Mouse (Mus musculus): ENCODE measurements at regions not wholly inside any gene's neighbourhood (a gene's known extent, or its start where the extent isn't known, plus 50 kb on each side); places are given as distances from the start of the nearest gene placed in this dataset.

- Histone ChIP-seq H3K27ac (ENCODE audit: low read length) (peak overlapping the region; percentile 98), H3K27me3 (ENCODE audit: control insufficient read depth, insufficient read depth, low read length) (no peaks in the 10 kb centered on the region), H3K4me1 (ENCODE audit: control insufficient read depth, insufficient read depth, low read length) (peaks cover 40% of the 10 kb centered on the region), H3K36me3 (ENCODE audit: control insufficient read depth, insufficient read depth) (no peaks in the 10 kb centered on the region), H3K9ac (ENCODE audit: low read length) (peak overlapping the region; percentile 13; the same call in 1 of the 2 replicates), H3K4me3 (ENCODE audit: low read length) (no peak overlapping the region), H3K9me3 (replicated peaks; ENCODE audit: control insufficient read depth, low read length) (no peaks in the 10 kb centered on the region), H3K4me2 (ENCODE audit: low read depth, low read length) (no peak overlapping the region)
- 47% methylated on average over 7 of the region's 7 CpGs for WGBS
- no peak for ATAC-seq (replicated peaks; ENCODE audit: extremely low read depth, insufficient read depth, low FRiP score)
Observed at GRCm38 (mm10) chr16:30735969-30736368, 136.4 kb downstream of the Fam43a start.

DNA sequence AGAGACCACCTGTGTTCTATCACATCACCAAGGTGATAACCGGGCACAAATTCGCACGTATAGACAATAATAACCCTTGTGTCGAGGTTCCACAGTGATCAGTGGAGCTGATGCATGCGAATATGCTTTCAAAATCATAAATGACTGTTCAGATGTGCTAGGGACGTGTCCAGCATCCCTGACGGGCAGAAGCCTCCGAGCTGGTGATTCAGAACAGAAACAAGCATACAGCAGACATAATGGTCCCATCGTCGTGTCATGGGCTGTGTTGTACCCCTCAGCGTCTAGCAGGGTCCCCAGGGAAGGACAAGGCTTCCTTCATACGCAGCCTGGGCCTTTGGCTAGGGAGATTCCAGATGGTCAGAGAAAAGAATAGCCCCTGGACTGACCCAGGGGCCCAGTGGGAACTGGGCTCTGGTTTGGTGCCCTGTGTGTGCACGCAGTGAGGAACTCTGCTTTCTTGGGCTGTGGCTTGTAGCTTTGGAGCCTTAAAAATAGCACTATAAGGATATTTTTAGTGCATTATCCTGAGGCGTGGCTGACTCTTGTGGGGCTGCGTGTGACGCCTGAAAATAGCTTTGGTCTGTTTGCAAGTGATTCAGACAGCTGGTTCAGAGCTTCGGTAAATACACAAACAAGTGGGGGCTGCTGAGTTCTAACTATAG, 137.3 kb downstream of the Fam43a start:
- Histone ChIP-seq H3K9me3 (replicated peaks; ENCODE audit: control insufficient read depth, low read length) (no peaks in the 10 kb centered on the region), H3K27ac (ENCODE audit: low read length) (peak overlapping the region; percentile 98), H3K4me2 (ENCODE audit: low read depth, low read length) (peak overlapping the region; percentile 50), H3K9ac (ENCODE audit: low read length) (peak overlapping the region; percentile 65), H3K4me1 (ENCODE audit: control insufficient read depth, insufficient read depth, low read length) (peaks cover 40% of the 10 kb centered on the region), H3K27me3 (ENCODE audit: control insufficient read depth, insufficient read depth, low read length) (no peaks in the 10 kb centered on the region), H3K4me3 (ENCODE audit: low read length) (no peak overlapping the region), H3K36me3 (ENCODE audit: control insufficient read depth, insufficient read depth) (no peaks in the 10 kb centered on the region)
- WGBS, result 31% methylated on average over 17 of the region's 17 CpGs
- ATAC-seq (replicated peaks; ENCODE audit: extremely low read depth, insufficient read depth, low FRiP score), result peak; percentile 79

DNA sequence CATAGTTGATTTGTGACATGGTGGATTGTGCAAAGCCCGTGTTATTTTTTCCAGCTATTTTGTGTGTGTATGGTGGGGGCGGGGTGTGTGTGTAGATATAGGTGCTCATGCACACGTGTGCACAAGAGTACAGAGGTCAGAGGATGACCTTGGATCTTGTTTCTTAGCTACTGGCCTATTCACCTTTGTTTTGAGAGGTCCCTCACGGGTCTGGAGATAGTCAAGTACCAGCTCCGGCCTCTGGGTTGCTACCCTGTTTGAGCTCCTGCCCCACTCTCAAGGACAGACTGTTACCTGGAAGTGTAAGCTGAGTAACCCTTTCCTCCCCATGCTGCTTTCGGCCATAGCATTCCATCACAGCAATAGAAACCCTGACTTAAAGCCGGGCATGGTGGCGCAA, 138.0 kb downstream of the Fam43a start:
- peak overlapping the region; percentile 50 for H3K4me2 ChIP-seq (ENCODE audit: low read depth, low read length)
- 57% methylated on average over 8 of the region's 8 CpGs for WGBS
- ATAC-seq (replicated peaks; ENCODE audit: extremely low read depth, insufficient read depth, low FRiP score), result no peak
- H3K27ac ChIP-seq (ENCODE audit: low read length), result peak overlapping the region; percentile 98
- no peak overlapping the region for H3K4me3 ChIP-seq (ENCODE audit: low read length)
- H3K4me1 ChIP-seq (ENCODE audit: control insufficient read depth, insufficient read depth, low read length), result peaks cover 40% of the 10 kb centered on the region
- no peaks in the 10 kb centered on the region for H3K27me3 ChIP-seq (ENCODE audit: control insufficient read depth, insufficient read depth, low read length)
- no peaks in the 10 kb centered on the region for H3K36me3 ChIP-seq (ENCODE audit: control insufficient read depth, insufficient read depth)
- H3K9ac ChIP-seq (ENCODE audit: low read length), result peak overlapping the region; percentile 45; the same call in 1 of the 2 replicates
- H3K9me3 ChIP-seq (replicated peaks; ENCODE audit: control insufficient read depth, low read length), result no peaks in the 10 kb centered on the region

- H3K27me3 ChIP-seq (ENCODE audit: control insufficient read depth, insufficient read depth, low read length), result no peaks in the 10 kb centered on the region
- no peak overlapping the region for H3K4me2 ChIP-seq (ENCODE audit: low read depth, low read length)
- H3K9ac ChIP-seq (ENCODE audit: low read length), result no peak overlapping the region
- H3K4me3 ChIP-seq (ENCODE audit: low read length), result no peak overlapping the region
- H3K9me3 ChIP-seq (replicated peaks; ENCODE audit: control insufficient read depth, low read length), result no peaks in the 10 kb centered on the region
- H3K36me3 ChIP-seq (ENCODE audit: control insufficient read depth, insufficient read depth), result no peaks in the 10 kb centered on the region
- ATAC-seq (replicated peaks; ENCODE audit: extremely low read depth, insufficient read depth, low FRiP score), result no peak
- peaks cover 48% of the 10 kb centered on the region for H3K4me1 ChIP-seq (ENCODE audit: control insufficient read depth, insufficient read depth, low read length)
- WGBS, result 66% methylated on average over 7 of the region's 7 CpGs
- no peak overlapping the region for H3K27ac ChIP-seq (ENCODE audit: low read length)
Observed at GRCm38 (mm10) chr16:30739651-30740050, 140.1 kb downstream of the Fam43a start.

DNA sequence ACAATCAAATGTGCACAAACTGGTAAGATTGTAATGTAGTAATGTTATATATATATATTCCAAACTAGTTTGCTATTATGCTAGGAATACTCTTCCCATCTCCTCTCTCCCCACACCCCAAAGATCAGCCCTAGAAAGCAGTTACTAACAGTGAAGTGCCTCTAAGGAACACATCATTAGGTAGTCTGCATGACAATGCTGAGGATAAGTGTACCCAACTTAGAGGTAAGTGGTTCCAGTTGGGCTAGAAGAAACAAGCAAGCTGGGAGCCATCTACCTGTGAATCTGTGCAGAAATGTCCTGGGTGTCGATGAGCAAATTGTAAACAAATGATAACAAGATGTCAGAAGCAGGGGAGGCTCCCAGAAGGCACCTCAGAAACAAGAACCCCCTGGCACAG, 141.7 kb downstream of the Fam43a start:
- 44% methylated on average over 1 of the region's 1 CpGs for WGBS
- ATAC-seq (replicated peaks; ENCODE audit: extremely low read depth, insufficient read depth, low FRiP score), result no peak
- H3K27ac ChIP-seq (ENCODE audit: low read length), result no peak overlapping the region
- H3K9ac ChIP-seq (ENCODE audit: low read length), result no peak overlapping the region
- no peaks in the 10 kb centered on the region for H3K27me3 ChIP-seq (ENCODE audit: control insufficient read depth, insufficient read depth, low read length)
- no peaks in the 10 kb centered on the region for H3K36me3 ChIP-seq (ENCODE audit: control insufficient read depth, insufficient read depth)
- no peak overlapping the region for H3K4me3 ChIP-seq (ENCODE audit: low read length)
- H3K4me2 ChIP-seq (ENCODE audit: low read depth, low read length), result no peak overlapping the region
- H3K9me3 ChIP-seq (replicated peaks; ENCODE audit: control insufficient read depth, low read length), result no peaks in the 10 kb centered on the region
- peaks cover 45% of the 10 kb centered on the region for H3K4me1 ChIP-seq (ENCODE audit: control insufficient read depth, insufficient read depth, low read length)

GRCm38 (mm10) chr16:30742474-30742873, 143.0 kb downstream of the Fam43a start:
- Histone ChIP-seq H3K4me2 (ENCODE audit: low read depth, low read length) (no peak overlapping the region), H3K36me3 (ENCODE audit: control insufficient read depth, insufficient read depth) (no peaks in the 10 kb centered on the region), H3K27ac (ENCODE audit: low read length) (no peak overlapping the region), H3K9me3 (replicated peaks; ENCODE audit: control insufficient read depth, low read length) (no peaks in the 10 kb centered on the region), H3K4me1 (ENCODE audit: control insufficient read depth, insufficient read depth, low read length) (peaks cover 34% of the 10 kb centered on the region), H3K4me3 (ENCODE audit: low read length) (no peak overlapping the region), H3K9ac (ENCODE audit: low read length) (no peak overlapping the region), H3K27me3 (ENCODE audit: control insufficient read depth, insufficient read depth, low read length) (no peaks in the 10 kb centered on the region)
- no peak for ATAC-seq (replicated peaks; ENCODE audit: extremely low read depth, insufficient read depth, low FRiP score)
- 71% methylated on average over 6 of the region's 6 CpGs for WGBS

DNA sequence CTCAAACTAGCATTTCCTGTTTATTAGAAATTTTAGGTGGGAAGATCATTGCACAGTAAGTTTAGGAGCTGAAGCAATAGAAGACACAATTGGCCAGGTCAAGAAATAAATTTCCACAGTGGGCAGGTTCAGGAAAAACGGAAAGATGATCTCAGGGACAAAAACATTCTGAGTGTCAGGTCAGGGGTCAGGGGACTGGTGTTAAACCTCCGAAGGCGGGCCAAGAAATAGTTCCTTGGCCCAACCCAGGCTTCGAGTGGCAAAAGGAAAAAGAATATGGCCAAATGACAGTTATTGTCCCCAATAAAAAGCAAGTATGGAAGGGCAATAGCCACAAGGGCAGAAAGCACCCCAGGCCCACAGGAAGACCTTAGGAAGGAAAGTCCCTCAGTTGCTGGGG, 144.0 kb downstream of the Fam43a start:
- no peaks in the 10 kb centered on the region for H3K27me3 ChIP-seq (ENCODE audit: control insufficient read depth, insufficient read depth, low read length)
- no peak for ATAC-seq (replicated peaks; ENCODE audit: extremely low read depth, insufficient read depth, low FRiP score)
- H3K4me3 ChIP-seq (ENCODE audit: low read length), result no peak overlapping the region
- H3K9ac ChIP-seq (ENCODE audit: low read length), result no peak overlapping the region
- no peak overlapping the region for H3K27ac ChIP-seq (ENCODE audit: low read length)
- H3K4me2 ChIP-seq (ENCODE audit: low read depth, low read length), result no peak overlapping the region
- no peaks in the 10 kb centered on the region for H3K36me3 ChIP-seq (ENCODE audit: control insufficient read depth, insufficient read depth)
- H3K9me3 ChIP-seq (replicated peaks; ENCODE audit: control insufficient read depth, low read length), result no peaks in the 10 kb centered on the region
- peaks cover 26% of the 10 kb centered on the region for H3K4me1 ChIP-seq (ENCODE audit: control insufficient read depth, insufficient read depth, low read length)
- 82% methylated on average over 4 of the region's 4 CpGs for WGBS

- 40% methylated on average over 7 of the region's 7 CpGs for WGBS
- H3K9ac ChIP-seq (ENCODE audit: low read length), result no peak overlapping the region
- peaks cover 20% of the 10 kb centered on the region for H3K4me1 ChIP-seq (ENCODE audit: control insufficient read depth, insufficient read depth, low read length)
- H3K27me3 ChIP-seq (ENCODE audit: control insufficient read depth, insufficient read depth, low read length), result no peaks in the 10 kb centered on the region
- H3K27ac ChIP-seq (ENCODE audit: low read length), result no peak overlapping the region
- ATAC-seq (replicated peaks; ENCODE audit: extremely low read depth, insufficient read depth, low FRiP score), result peak; percentile 59; the same call in 1 of the 2 replicates
- no peak overlapping the region for H3K4me2 ChIP-seq (ENCODE audit: low read depth, low read length)
- H3K9me3 ChIP-seq (replicated peaks; ENCODE audit: control insufficient read depth, low read length), result no peaks in the 10 kb centered on the region
- no peaks in the 10 kb centered on the region for H3K36me3 ChIP-seq (ENCODE audit: control insufficient read depth, insufficient read depth)
- H3K4me3 ChIP-seq (ENCODE audit: low read length), result no peak overlapping the region
Observed at GRCm38 (mm10) chr16:30744237-30744636, 144.7 kb downstream of the Fam43a start.

DNA sequence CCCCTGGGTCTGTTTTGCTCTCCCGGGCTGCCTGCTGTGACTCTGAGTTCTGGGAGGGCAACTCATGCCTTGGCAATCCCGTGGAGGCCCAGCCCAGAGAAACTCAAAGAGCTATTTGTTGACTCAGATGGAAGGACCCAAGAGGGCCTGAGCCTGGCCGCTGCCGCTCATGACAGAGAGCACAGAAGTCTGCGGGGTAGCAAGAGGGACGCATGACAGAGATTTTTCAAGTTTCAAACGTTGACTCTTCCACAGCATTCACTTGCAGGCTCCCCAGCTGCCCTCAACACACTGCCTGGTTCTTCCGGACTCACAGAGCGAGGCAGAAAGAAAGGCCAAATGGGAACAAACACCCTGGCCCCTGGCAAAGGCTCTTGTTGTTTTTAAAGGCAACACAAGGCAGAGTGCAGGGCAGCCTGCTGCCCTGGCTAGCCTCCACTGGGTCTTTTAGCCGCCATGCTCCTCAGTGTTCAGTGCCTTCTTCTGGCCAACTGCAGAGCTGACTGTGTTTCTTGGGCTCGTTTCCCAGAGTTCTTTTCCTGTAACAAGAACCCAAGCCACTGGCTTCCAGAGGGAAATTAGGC, 146.2 kb downstream of the Fam43a start:
- Histone ChIP-seq H3K9me3 (replicated peaks; ENCODE audit: control insufficient read depth, low read length) (no peaks in the 10 kb centered on the region), H3K27ac (ENCODE audit: low read length) (no peak overlapping the region), H3K36me3 (ENCODE audit: control insufficient read depth, insufficient read depth) (no peaks in the 10 kb centered on the region), H3K4me1 (ENCODE audit: control insufficient read depth, insufficient read depth, low read length) (peaks cover 15% of the 10 kb centered on the region), H3K4me3 (ENCODE audit: low read length) (no peak overlapping the region), H3K9ac (ENCODE audit: low read length) (no peak overlapping the region), H3K27me3 (ENCODE audit: control insufficient read depth, insufficient read depth, low read length) (no peaks in the 10 kb centered on the region), H3K4me2 (ENCODE audit: low read depth, low read length) (no peak overlapping the region)
- ATAC-seq (replicated peaks; ENCODE audit: extremely low read depth, insufficient read depth, low FRiP score), result no peak
- WGBS, result 42% methylated on average over 11 of the region's 11 CpGs
